Mouse (Mus musculus) telencephalon, adult 2 months (tissue): ENCODE data around the gene Rabep1.

Experiments used
- DNase-seq: peaks from one replicate; pipeline ENCODE4 v3.0.0-alpha.2; 2011; ENCODE audit warnings: low read depth, low spot score

Rabep1 gene

DNA sequence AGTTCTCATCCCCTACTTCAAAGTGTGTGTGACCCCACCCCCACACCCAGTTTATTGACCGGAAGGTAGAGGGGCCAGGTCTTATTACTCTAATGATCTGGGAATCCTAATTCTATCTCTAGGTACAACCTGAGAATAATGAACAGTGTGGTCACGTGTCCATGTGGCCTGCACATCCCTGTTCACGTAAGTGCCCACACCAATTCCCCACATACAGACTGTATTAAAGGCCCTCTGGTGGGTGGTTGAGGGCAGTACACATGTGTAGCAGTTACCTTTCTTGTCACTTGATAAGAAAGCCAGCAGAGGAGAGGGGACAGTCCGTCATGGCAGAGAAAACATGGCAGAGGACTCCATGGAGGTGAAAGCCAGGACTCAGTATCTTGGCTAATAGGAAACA lies 129.4 kb downstream of the Rabep1 start:
- DNase-seq, result no peak

DNA sequence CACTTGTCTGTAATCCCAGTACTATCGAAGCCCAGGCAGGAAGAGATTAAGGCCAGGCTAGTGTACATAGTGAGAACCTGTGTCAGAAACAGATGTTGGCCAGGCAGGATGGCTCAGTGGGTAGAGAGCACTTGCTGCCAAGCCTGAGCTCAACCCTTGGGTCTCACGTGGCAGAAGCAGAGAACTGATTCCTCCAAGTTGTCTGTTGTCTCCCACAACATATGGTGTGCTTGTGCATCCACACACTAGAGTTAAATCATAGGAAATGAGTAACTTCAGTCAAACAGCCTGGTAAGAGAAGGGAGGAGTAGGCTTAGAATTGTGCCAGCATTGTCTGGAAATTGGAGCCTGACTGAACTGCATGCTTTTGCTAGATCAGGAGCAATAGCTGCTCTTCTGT lies 130.6 kb downstream of the Rabep1 start:
- peak; percentile 39 for DNase-seq

DNA sequence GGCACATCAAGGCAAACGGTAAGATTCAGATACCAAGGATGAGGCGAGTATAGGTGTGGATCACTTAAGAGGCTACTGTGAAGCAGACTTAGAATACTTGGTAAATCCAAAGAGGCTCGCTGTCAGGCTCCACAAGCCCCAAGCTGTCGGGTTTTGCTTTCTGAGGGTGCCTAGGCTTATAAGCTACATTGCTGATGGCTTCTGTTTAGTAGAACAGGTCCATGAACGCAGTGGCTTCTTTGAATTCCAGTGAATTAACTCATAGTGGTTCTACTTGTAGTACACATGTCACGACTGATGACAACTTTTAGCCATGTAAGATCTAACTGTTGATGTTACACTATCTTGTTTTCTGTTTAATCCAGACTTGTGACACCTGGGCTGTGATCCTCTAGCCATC lies 132.7 kb downstream of the Rabep1 start:
- no peak for DNase-seq

DNA sequence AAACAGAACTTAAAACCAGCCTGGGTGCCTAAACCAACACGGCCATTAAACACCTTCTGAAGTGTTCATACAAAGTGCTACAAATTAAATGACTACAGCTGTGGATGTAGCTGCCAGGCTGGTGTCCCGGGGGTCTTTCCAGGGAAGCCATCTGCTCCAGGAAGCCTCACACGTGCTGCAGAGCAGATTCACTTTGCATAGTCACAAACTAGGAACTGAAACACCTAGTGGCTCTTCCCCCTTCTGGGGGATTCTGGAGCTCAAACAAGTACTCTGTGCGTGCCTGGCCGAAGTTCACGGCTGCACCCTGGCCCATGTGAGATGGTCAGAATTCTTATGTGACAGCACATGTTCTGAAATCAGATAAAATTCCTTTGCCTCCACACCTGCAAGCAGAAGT lies 135.7 kb downstream of the Rabep1 start:
- no peak for DNase-seq

DNA sequence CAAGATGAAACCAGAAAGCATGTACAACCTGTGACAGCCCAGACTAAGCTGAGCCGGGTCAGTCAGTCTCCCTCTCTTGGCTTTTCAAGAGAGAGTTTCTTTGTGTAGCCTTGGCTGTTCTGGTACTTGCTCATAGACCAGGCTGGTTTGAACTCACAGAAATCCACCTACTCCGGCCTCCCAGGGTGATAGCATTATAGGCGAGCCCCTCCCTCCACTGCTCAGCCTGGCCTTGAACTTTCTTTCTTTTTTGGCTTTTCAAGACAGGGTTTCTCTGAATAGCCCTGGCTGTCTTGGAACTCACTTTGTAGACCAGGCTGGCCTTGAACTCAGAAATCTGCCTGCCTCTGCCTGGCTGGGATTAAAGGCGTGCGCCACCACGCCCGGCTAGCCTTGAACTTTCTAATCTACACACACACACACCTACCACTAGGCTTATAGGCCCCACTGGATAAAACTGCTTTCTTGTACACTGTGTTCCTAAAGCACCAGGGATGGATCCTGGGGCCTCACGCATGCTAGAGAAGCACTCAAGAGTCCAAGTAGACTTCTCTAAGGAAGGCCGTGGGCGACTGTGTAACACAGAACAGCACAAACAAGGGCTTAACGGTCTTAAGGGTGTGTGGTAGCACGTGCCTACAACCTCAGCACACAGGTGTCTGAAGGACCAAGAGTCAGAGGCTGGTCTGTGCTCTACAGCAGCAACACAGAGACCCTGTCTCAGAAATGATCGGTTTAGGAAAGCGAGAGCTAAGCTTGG lies 136.4 kb downstream of the Rabep1 start:
- DNase-seq, result no peak

DNA sequence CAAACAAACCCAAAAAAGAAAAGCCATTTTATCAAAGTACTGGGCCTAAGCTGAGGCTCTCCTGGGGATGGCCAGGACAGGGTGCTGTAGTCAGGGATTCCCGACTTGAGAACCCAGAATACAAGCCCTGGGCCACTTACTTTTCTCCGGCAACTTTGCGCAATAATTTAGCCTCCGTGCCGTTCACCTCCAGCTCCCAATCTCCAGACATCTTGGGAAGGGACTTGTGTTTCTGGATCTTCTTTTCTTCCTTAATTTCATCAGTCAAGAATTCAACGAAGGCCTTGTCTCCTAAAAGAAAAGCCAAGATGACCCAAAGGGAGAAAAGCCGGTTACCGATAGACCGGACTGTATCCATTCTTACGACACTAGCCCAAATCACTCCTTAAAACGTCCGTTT lies 137.5 kb downstream of the Rabep1 start:
- no peak for DNase-seq

GRCm38 (mm10) chr11:70982557-70983228 lies 138.1 kb downstream of the Rabep1 start, which contains the start of gene C1qbp:
Gene C1qbp (minus strand): TSS chr11:70983026.
- peak; percentile 81 for DNase-seq
